Mouse (Mus musculus): Measurements from ENCODE around the gene Gng8.

DNA sequence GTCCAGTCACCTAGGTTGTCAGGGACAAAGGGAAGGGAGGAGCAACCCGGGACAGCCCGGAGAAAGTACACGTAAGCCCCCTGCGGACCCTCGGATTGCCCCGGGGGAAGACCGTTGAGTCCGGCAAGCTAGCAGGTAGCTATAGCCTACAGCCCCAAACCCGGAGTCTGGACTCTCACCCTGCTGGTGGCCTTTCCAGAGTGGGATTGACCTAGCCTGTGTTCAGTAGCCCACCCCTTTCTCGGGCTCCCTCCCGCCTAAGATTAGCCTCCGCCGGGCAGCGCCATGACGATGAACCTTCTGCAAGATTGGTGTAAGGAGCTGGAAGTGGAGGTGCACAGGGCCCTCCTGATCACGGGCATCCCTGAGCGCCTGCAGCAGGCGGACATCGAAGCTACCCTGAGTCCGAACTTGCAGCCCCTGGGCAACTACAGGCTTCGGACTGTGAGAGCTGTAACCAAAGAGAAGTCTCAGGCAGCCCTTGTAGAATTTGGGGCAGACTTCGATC is 53.3 kb downstream of the Gng8 start:
- no peak for TF ChIP-seq CTCF (IDR thresholded peaks at IDR 0.05; ENCODE audit: low read depth, low read length)
- no peak for TF ChIP-seq POLR2A (IDR thresholded peaks at IDR 0.05; ENCODE audit: extremely low read depth, insufficient read depth, low read length)

Measured in liver, adult 2 months (tissue).